Mouse (Mus musculus) liver, embryonic 15.5 days (tissue): ENCODE data around the gene Mup1. TPM values are rescaled to one million over a fixed set of nuclear protein-coding genes. Genes with fewer than 3 reads are reported as not detected.
"Not testable (repeated sequence)": the region's sequence is repeated elsewhere in the genome, so short reads cannot be mapped to it uniquely, and the experiment has no call there.

Source experiments
- ATAC-seq: fragments of 200-750 bp; cut with Nextera tagmentation; 2 replicates; pipeline ENCODE4 v1.8.0; 2017; ENCODE audit warnings: moderate number of reproducible peaks, mild to moderate bottlenecking, moderate library complexity; ENCODE audit not compliant: insufficient read depth
- H3K27ac ChIP-seq: fragments of 300-500 bp; sonication (generic); replicated peaks from 2 replicates; pipeline ENCODE4 v1.5.1; 2015; ENCODE audit warnings: mild to moderate bottlenecking, inconsistent platforms
- H3K27me3 ChIP-seq: fragments of 300-500 bp; sonication (generic); 2 replicates; pipeline ENCODE4 v1.6.1; 2015; ENCODE audit warnings: mild to moderate bottlenecking, inconsistent platforms
- H3K36me3 ChIP-seq: fragments of 300-500 bp; sonication (generic); replicated peaks from 2 replicates; pipeline ENCODE4 v1.6.1; 2015; ENCODE audit warnings: moderate library complexity, mild to moderate bottlenecking, inconsistent platforms
- H3K4me1 ChIP-seq: fragments of 300-500 bp; sonication (generic); replicated peaks from 2 replicates; pipeline ENCODE4 v1.6.1; 2015; ENCODE audit warnings: inconsistent platforms
- H3K4me2 ChIP-seq: fragments of 300-500 bp; sonication (generic); 2 replicates; pipeline ENCODE4 v1.6.1; 2015; ENCODE audit warnings: moderate library complexity, mild to moderate bottlenecking, inconsistent platforms
- H3K4me3 ChIP-seq: fragments of 300-500 bp; sonication (generic); replicated peaks from 2 replicates; pipeline ENCODE4 v1.5.1; 2015; ENCODE audit warnings: mild to moderate bottlenecking, inconsistent platforms
- H3K9ac ChIP-seq: fragments of 300-500 bp; sonication (generic); 2 replicates; pipeline ENCODE4 v1.6.1; 2015; ENCODE audit warnings: moderate library complexity, mild to moderate bottlenecking, inconsistent platforms
- H3K9me3 ChIP-seq: fragments of 300-500 bp; sonication (generic); replicated peaks from 2 replicates; pipeline ENCODE4 v1.6.1; 2016; ENCODE audit warnings: inconsistent platforms
- WGBS: fragments of 180-500 bp; shearing (Covaris S2); methylation state at CpG from one replicate; pipeline ENCODE4 v1.1.7; 2015; ENCODE audit warnings: mixed read lengths; ENCODE audit not compliant: insufficient replicate concordance; 5-methylcytosine and 5-hydroxymethylcytosine counted together
- polyA plus RNA-seq: library from polyadenylated mRNA; unstranded; fragments of >200 nt; fragmentation: Nextera tagmentation; extraction: Ambion mirVana; gene quantifications from 2 replicates; pipeline ENCODE4 v1.2.1, GENCODE M21; 2015

The Mup1 gene
- polyA plus RNA-seq, result not detected in 2 replicates

DNA sequence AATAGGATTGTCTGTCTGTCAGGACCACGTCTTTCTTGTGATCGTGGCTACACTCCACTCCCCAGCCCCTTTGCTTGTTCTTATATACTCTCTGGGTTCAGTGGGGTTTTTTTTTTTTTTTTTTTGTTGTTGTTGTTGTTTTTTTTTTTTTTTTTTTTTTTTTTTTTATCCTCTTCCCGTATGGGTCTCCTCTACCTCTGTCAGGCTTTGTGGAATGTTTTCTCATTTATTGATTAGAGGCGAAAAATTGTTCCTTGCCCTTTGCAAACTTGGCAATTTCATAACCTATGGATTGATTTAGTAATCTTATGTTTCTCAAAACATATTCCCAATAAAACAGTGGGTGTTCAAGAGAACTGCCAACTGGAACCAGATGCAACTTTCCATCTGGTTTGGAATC lies at the start of gene Mup1:
Mup1 (minus strand) TSS at position 101 of the 400 bp plus-strand sequence.
- 70% methylated on average over 2 of the region's 4 CpGs for WGBS
- ATAC-seq, H3K9me3 ChIP-seq, H3K9ac ChIP-seq, H3K4me2 ChIP-seq, H3K4me3 ChIP-seq, H3K27ac ChIP-seq, H3K36me3 ChIP-seq, H3K4me1 ChIP-seq, H3K27me3 ChIP-seq: not testable (repeated sequence)

Other genes with a start within 250 kb of the Mup1 start
- not detected in 2 replicates for gene Mup9, start 80.0 kb downstream of the Mup1 start, polyA plus RNA-seq
- gene Mup10, start 80.2 kb upstream of the Mup1 start, polyA plus RNA-seq, result not detected in 2 replicates
- not detected in 2 replicates for gene Mup11, start 160.5 kb upstream of the Mup1 start, polyA plus RNA-seq
- not detected in 2 replicates for gene Mup12, start 239.4 kb upstream of the Mup1 start, polyA plus RNA-seq